Mouse (Mus musculus): ENCODE data around the gene Stum.

Stum gene

DNA sequence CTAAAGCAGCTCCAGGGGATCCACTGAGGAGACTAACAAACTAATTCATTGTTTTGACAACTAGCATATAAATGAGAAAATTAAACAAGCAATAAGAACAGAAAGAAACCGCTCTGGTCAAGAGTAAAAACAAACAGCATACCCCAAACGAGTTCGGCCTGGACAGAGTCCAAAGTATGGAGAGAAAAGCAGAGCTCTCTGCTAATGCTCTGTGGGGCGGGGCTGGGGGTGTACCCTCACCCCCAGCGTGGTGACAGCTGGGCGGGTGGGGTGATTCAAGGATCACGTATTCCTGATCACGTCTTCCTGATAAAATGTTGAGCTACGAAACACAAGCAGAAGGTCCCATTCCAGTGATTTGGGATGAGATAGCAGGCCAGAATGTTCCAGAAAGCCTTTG, 9.5 kb upstream of the Stum start:
- no peak for DNase-seq (ENCODE audit: low spot score)

- DNase-seq (ENCODE audit: low spot score): no peak
Measured at GRCm38 (mm10) chr1:180485346-180485745, 2.0 kb upstream of the Stum start.

DNA sequence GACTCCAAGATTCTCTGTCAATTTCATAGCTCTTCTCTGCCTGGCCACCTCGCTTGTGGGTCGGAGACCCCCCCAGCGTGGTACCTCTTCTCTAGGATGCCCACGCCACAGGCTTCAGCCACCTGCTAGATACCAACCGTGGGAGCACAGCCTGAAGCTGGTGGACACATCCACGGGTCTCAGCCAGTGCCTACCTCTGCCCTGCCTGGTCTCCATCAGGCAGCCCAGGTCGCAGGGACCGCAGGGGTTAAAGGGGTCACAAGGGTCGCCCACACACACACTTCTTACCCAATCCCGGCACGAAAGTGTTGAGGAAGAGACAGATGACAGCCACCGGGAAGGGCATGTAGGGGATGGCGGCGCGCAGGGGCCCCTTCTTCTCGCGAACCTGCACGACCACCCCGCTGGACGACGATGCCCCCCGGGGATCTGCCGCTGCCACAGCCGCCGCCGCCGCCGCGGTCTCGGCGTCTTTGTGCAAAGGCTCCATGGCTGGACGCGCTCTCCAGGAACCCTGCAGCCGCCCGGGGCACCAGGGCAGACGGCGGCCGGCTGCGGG, 385 bp downstream of the Stum start:
- DNase-seq (ENCODE audit: low spot score): no peak

DNA sequence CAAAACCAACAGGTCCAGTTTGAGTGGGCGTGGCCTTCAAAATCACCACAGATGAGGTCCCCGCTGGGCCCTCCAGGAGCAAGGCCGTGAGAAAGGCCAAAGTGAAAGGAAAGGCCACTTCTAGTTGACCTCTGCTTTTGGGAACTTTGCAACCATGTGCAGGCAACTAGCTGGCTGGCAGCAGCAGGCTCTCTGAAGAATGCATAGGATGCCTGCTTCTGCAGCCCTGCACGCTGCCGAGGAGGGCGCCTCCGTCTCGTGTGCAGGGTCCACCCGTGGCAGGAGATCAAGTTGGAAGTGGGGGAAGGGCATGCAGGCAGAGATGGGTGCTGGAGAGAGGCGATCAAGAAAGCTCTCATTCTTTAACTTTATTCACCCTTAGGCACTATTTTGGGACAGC, 1.3 kb downstream of the Stum start:
- DNase-seq (ENCODE audit: low spot score): no peak

DNA sequence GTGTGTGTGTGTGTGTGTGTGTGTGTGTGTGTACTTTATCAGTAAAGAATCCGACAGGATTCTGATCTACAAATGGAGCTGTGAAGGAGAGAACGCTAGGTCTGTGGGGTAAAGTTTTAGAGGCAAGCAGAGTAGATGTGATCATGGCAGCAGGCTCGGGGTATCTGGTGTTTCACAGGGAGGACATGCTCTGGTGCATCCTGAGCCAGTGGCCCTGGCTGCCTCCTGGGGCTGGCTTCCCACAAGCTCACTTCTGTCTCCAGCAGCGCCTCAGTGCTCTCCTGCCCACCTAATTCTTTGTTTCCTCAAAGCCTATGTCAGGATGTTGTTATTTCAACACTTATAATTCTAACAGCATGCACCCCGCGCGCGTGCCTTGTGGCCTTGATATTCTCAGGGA, 2.0 kb downstream of the Stum start:
- no peak for DNase-seq (ENCODE audit: low spot score)

GRCm38 (mm10) chr1:180480325-180480724, 3.0 kb downstream of the Stum start:
- no peak for DNase-seq (ENCODE audit: low spot score)

DNA sequence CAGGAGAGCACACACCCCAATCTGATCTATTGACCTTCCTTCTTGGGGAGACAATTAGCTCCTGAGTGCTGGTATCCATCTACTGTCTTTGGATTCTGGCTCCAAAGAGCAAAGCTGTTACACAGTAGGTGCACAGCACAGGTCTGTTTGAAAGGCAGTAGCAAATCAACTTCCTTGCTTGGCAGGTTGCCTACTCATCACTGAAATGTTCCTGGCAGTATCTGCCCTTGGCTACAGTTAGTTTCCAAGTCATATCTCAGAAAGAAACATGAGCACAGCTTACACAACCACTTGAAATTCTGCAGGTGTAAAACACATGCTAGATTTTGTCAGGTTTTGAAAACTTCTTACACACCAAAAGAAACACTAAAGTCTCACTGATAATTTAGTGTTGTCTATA, 9.7 kb downstream of the Stum start:
- no peak for DNase-seq (ENCODE audit: low spot score)

GRCm38 (mm10) chr1:180468004-180468403, 15.3 kb downstream of the Stum start:
- no peak for DNase-seq (ENCODE audit: low spot score)

DNA sequence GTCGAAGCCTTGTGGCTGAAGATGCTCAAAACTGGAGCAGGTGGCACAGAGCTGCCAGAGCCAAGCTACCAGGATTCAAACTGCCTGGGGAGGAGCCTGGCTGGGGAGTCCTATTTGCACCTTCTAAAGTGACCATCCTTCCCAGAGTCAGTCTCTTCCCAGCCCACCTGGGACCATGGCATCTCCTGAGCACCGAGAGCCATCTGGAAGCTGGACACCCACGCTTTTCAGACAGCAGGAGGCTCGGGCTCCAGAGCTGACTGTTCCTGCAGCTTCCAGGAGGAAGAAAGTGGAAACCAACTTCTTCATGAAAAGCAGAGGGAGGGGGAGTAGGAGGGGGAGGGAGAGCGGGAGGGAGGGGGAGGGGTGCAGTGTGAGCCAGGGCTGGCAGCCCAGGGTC, 17.7 kb downstream of the Stum start:
- DNase-seq (ENCODE audit: low spot score): no peak

DNA sequence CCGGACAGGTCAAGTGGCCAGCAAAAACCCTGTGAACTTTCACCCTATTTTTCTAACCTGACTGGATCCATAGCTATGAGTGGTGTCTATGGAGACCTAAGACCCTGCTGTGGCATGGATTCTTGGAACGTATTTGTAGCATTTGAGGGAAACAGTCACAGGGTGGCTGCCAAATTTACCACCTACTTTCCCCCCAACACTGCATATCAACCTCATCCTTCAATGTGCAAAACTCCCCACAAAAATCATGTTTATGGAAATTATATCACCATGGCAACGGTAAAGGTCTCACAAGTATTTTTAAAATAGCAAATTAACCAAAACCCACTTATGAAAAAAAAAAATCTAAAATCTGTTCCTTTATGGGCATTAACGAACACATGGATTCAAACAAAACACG, 18.9 kb downstream of the Stum start:
- no peak for DNase-seq (ENCODE audit: low spot score)

DNA sequence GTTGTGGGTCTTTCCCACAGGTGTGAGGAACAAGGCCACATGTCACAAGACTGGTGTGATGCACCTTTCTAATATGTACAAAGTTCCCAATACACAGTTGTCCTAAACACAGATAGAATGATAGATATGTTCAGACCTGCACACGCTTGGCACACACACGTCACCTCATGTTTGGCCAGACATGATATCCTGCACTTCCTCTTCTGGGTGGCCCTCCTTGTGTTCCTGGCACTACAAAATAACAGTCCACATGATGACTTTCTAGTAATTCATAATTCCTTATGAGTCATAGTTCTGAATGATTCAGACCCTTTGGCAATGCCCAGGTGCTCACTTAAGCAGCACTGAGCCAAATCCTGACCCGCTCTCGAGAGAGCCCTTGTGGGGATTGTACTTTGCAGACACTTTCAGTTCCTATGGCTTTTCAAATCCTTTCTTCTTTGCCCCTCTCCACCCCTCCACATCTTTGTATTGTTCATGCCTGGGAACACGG, 20.3 kb downstream of the Stum start:
- DNase-seq (ENCODE audit: low spot score): no peak

- no peak for DNase-seq (ENCODE audit: low spot score)
Measured at GRCm38 (mm10) chr1:180462396-180462795, 20.9 kb downstream of the Stum start.

DNA sequence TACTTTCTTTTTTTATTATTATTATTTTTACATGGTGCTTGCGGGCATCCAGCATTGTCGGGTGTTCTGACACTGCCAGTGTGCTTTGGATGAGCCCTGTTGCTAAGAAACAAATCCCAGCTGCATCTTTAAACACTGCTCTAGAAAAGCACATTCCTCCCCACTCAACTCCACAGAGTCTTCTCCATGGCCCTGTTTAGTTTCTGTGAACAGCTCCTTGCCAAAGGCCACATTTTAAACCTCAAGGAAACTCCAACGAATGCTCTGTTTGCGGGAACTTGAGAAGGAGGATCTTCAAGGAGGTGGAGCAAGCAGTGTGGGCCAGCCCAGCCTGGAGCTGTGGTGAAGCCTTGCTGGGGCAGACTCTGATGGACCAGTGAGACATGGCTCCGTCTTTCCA, 22.6 kb downstream of the Stum start:
- DNase-seq (ENCODE audit: low spot score): no peak

DNA sequence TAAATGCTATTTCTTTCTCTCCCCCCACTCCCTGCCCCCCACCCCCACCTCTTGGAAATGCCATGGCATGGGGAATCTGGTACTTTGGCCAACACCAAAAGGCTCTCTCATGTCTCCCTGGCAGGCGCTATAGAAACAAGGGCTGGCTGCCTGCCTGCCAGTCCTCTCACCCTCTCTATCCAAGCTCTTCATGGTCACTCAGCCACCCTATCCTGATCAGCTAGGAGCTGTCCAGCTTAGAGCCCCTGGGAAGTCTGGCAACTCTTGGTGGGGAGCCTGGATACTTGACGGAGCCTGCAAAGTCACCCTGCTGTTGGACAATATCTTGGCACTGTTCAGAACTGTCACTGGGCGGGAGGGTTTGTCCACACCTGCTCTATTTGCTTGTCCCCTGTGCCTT, 24.6 kb downstream of the Stum start:
- DNase-seq (ENCODE audit: low spot score): no peak

DNA sequence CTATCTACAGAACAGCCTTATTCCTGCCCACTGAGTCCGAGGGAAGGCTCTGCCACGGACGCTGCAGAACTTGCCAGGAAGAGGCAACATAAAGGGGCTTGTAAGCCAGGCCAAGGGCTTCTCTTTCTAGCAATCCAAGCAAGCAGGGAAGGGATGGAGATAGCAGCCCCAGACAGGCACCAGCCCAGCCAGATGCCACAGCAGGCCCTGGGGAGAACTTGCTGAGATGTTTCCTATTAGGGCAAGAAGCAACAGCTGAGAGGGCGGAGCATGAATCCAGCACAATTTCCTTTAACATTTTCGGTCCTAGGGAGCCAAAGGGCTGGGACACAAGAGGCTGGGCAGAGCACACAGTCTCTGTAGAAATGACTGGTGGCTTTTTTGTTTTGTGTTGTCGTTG, 25.0 kb downstream of the Stum start:
- no peak for DNase-seq (ENCODE audit: low spot score)

GRCm38 (mm10) chr1:180449641-180450040, 33.7 kb downstream of the Stum start:
- DNase-seq (ENCODE audit: low spot score): no peak

GRCm38 (mm10) chr1:180444411-180444810, 38.9 kb downstream of the Stum start:
- no peak for DNase-seq (ENCODE audit: low spot score)

GRCm38 (mm10) chr1:180439496-180439895, 43.8 kb downstream of the Stum start:
- no peak for DNase-seq (ENCODE audit: low spot score)

- no peak for DNase-seq (ENCODE audit: low spot score)
Measured at GRCm38 (mm10) chr1:180434925-180435324, 48.4 kb downstream of the Stum start.

DNA sequence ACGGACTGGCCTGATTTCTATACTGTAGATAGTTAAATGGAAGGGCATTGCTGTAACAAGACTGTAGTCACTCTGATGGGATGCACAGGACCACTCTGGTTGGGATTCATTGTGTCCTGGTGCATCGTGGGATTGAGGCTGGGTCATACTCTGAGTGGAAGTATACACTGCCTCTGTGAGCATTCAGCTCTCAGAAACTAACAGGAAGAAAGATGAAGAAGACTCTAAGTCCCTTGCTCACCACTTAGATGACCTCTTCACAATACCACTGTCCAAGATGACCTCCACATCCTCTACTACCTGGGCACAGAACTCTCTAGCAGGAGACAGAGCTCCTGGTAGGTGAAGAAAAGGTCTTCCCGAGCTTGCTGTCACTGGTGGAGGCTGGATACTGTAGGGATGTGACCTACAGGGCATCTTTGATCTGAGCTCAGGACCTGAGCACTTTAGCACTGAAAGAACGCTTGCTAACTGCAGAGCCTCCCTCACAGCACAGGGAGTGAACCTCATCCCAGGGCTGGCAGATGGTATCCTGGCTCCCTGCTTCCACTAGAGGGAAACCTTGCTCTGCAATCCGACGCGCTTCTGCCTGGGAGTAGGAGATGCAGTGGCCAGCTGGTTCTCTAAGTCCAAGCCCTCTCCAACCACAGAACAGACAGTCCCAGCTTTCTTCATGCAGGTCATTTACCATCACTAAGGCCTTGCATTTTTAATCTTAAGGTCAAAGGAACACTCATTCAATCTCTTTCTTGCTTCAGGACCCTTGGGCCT, 49.3 kb downstream of the Stum start:
- DNase-seq (ENCODE audit: low spot score): peak; percentile 20

GRCm38 (mm10) chr1:180433098-180433538, 50.2 kb downstream of the Stum start:
- no peak for DNase-seq (ENCODE audit: low spot score)

GRCm38 (mm10) chr1:180431833-180432232, 51.5 kb downstream of the Stum start:
- DNase-seq (ENCODE audit: low spot score): no peak

- no peak for DNase-seq (ENCODE audit: low spot score)
Measured at GRCm38 (mm10) chr1:180429819-180430218, 53.5 kb downstream of the Stum start.

GRCm38 (mm10) chr1:180428871-180429270, 54.4 kb downstream of the Stum start:
- no peak for DNase-seq (ENCODE audit: low spot score)
